Mouse (Mus musculus) forebrain, postnatal 0 days (tissue): Measurements from ENCODE around the gene Rcsd1. TPM values are rescaled to one million over a fixed set of nuclear protein-coding genes. Genes with fewer than 3 reads are reported as not detected.

Source experiments
- ATAC-seq: fragments of 200-750 bp; cut with Nextera tagmentation; 2 replicates; pipeline ENCODE4 v1.8.0; 2017; ENCODE audit warnings: mild to moderate bottlenecking, moderate library complexity
- DNase-seq: peaks from one replicate; pipeline ENCODE4 v3.0.0-alpha.2; 2015
- H3K27ac ChIP-seq: fragments of 300-500 bp; sonication (generic); 2 replicates; pipeline ENCODE4 v1.5.1; 2014; ENCODE audit warnings: low read depth, mild to moderate bottlenecking, antibody characterized with exemption, low read length, moderate library complexity, mixed read lengths
- H3K27me3 ChIP-seq: fragments of 300-500 bp; sonication (generic); 2 replicates; pipeline ENCODE4 v1.6.1; 2014; ENCODE audit warnings: mild to moderate bottlenecking, low read length, mixed read lengths; ENCODE audit not compliant: insufficient read depth
- H3K36me3 ChIP-seq: fragments of 300-500 bp; sonication (generic); 2 replicates; pipeline ENCODE4 v1.6.1; 2014; ENCODE audit warnings: mild to moderate bottlenecking, moderate library complexity; ENCODE audit not compliant: insufficient read depth
- H3K4me1 ChIP-seq: fragments of 300-500 bp; sonication (generic); 2 replicates; pipeline ENCODE4 v1.6.1; 2014; ENCODE audit warnings: antibody characterized with exemption; ENCODE audit not compliant: insufficient read depth
- H3K4me2 ChIP-seq: fragments of 300-500 bp; sonication (generic); 2 replicates; pipeline ENCODE4 v1.6.1; 2014; ENCODE audit warnings: low read depth, mild to moderate bottlenecking, moderate library complexity
- H3K4me3 ChIP-seq: fragments of 300-500 bp; sonication (generic); 2 replicates; pipeline ENCODE4 v1.5.1; 2014; ENCODE audit warnings: low read depth, low read length, mixed read lengths
- H3K9ac ChIP-seq: fragments of 300-500 bp; sonication (generic); 2 replicates; pipeline ENCODE4 v1.6.1; 2014; ENCODE audit warnings: mild to moderate bottlenecking
- H3K9me3 ChIP-seq: fragments of 300-500 bp; sonication (generic); 2 replicates; pipeline ENCODE4 v1.6.1; 2016; ENCODE audit warnings: low read length
- CTCF ChIP-seq: sonication (generic); IDR thresholded peaks from 2 replicates; pipeline ENCODE4 v1.5.1; 2016; ENCODE audit warnings: antibody characterized with exemption, control low read depth, low read depth
- WGBS: fragments of 180-500 bp; shearing (Covaris S2); extraction: QIAGEN DNeasy Blood & Tissue Kit; methylation state at CpG from one replicate; pipeline ENCODE4 v1.1.7; 2014; 5-methylcytosine and 5-hydroxymethylcytosine counted together
- polyA plus RNA-seq: library from polyadenylated mRNA; unstranded; fragments of >200 nt; fragmentation: Nextera tagmentation; extraction: Ambion mirVana; gene quantifications from 2 replicates; pipeline ENCODE4 v1.2.1, GENCODE M21; 2015
- total RNA-seq: library from RNA; depleted of rRNA; stranded (reverse); fragments of >200 nt; gene quantifications from 2 replicates; pipeline ENCODE4 v1.2.3, GENCODE M21; 2014

Gene Rcsd1
- total and polyA plus RNA-seq, 2 experiments from 2014 or later, result 7.5 to 8.0 TPM

- no peaks in the 10 kb centered on the region for H3K27me3 ChIP-seq
- H3K9me3 ChIP-seq, result no peaks in the 10 kb centered on the region
- H3K4me1 ChIP-seq, result no peaks in the 10 kb centered on the region
- H3K4me3 ChIP-seq, result no peak overlapping the region
- H3K9ac ChIP-seq, result no peak overlapping the region
- DNase-seq, result no peak
- peak overlapping the region; percentile 48 for H3K27ac ChIP-seq
- H3K4me2 ChIP-seq, result no peak overlapping the region
- ATAC-seq, result no peak
- H3K36me3 ChIP-seq, result no peaks in the 10 kb centered on the region
- TF ChIP-seq CTCF, result no peak
- 68% methylated on average over 11 of the region's 11 CpGs for WGBS
Observed at GRCm38 (mm10) chr1:165717711-165718542, 8.4 kb upstream of the Rcsd1 start.

- Histone ChIP-seq H3K4me3 (no peak overlapping the region), H3K9me3 (no peaks in the 10 kb centered on the region), H3K27ac (no peak overlapping the region), H3K36me3 (no peaks in the 10 kb centered on the region), H3K4me2 (no peak overlapping the region), H3K4me1 (no peaks in the 10 kb centered on the region), H3K27me3 (no peaks in the 10 kb centered on the region), H3K9ac (no peak overlapping the region)
- WGBS, result 92% methylated on average over 4 of the region's 4 CpGs
- ATAC-seq (no peak), DNase-seq (no peak)
- no peak for TF ChIP-seq CTCF
Observed at GRCm38 (mm10) chr1:165716426-165716825, 6.9 kb upstream of the Rcsd1 start.

GRCm38 (mm10) chr1:165713798-165714197 lies 4.2 kb upstream of the Rcsd1 start:
- 85% methylated on average over 5 of the region's 5 CpGs for WGBS
- Histone ChIP-seq H3K9me3 (no peaks in the 10 kb centered on the region), H3K36me3 (no peaks in the 10 kb centered on the region), H3K27ac (no peak overlapping the region), H3K27me3 (no peaks in the 10 kb centered on the region), H3K4me3 (no peak overlapping the region), H3K4me1 (no peaks in the 10 kb centered on the region), H3K4me2 (no peak overlapping the region), H3K9ac (no peak overlapping the region)
- ATAC-seq (no peak), DNase-seq (no peak)
- TF ChIP-seq CTCF, result no peak

- no peak for ATAC-seq
- no peak overlapping the region for H3K9ac ChIP-seq
- TF ChIP-seq CTCF, result no peak
- H3K27ac ChIP-seq, result no peak overlapping the region
- H3K4me2 ChIP-seq, result no peak overlapping the region
- no peaks in the 10 kb centered on the region for H3K36me3 ChIP-seq
- H3K4me1 ChIP-seq, result no peaks in the 10 kb centered on the region
- WGBS, result 91% methylated on average over 5 of the region's 5 CpGs
- H3K9me3 ChIP-seq, result no peaks in the 10 kb centered on the region
- DNase-seq, result no peak
- H3K4me3 ChIP-seq, result no peak overlapping the region
- H3K27me3 ChIP-seq, result peaks cover 3% of the 10 kb centered on the region; the same call in 1 of the 2 replicates
Observed at GRCm38 (mm10) chr1:165711914-165712313, 2.4 kb upstream of the Rcsd1 start.

GRCm38 (mm10) chr1:165708686-165709380 lies 724 bp downstream of the Rcsd1 start:
- H3K4me2 ChIP-seq, result no peak overlapping the region
- DNase-seq (no peak), ATAC-seq (no peak)
- no peak overlapping the region for H3K4me3 ChIP-seq
- no peak for TF ChIP-seq CTCF
- H3K36me3 ChIP-seq, result no peaks in the 10 kb centered on the region
- WGBS, result 32% methylated on average over 9 of the region's 9 CpGs
- H3K9me3 ChIP-seq, result no peaks in the 10 kb centered on the region
- peaks cover 10% of the 10 kb centered on the region; the same call in 1 of the 2 replicates for H3K27me3 ChIP-seq
- H3K4me1 ChIP-seq, result no peaks in the 10 kb centered on the region
- no peak overlapping the region for H3K27ac ChIP-seq
- H3K9ac ChIP-seq, result no peak overlapping the region

- Histone ChIP-seq H3K9me3 (no peaks in the 10 kb centered on the region), H3K9ac (peak overlapping the region; percentile 58), H3K4me3 (peak overlapping the region; percentile 54), H3K4me2 (peak overlapping the region; percentile 100), H3K27ac (no peak overlapping the region; the same call in 1 of the 2 replicates), H3K27me3 (peaks cover 10% of the 10 kb centered on the region; the same call in 1 of the 2 replicates), H3K36me3 (no peaks in the 10 kb centered on the region), H3K4me1 (no peaks in the 10 kb centered on the region)
- WGBS, result under 1% methylated on average over 45 of the region's 47 CpGs
- TF ChIP-seq CTCF, result no peak
- ATAC-seq, result peak; percentile 42; the same call in 1 of the 2 replicates
- DNase-seq, result no peak
Observed at GRCm38 (mm10) chr1:165707640-165708322, 1.8 kb downstream of the Rcsd1 start.
